Mouse (Mus musculus): ENCODE results near the gene Pln. TPM values are rescaled to one million over a fixed set of nuclear protein-coding genes. Genes with fewer than 3 reads are reported as not detected.
A peak's percentile ranks its signal among the peaks of the same experiment; 100 is the strongest.

Gene Pln
- total RNA-seq (2021), result 1 to 10 TPM; 1.4 to 2.1 TPM
- long read RNA-seq, experiment 1, partial matches to known transcripts, result 0 of 2 reads
- long read RNA-seq, experiment 1, other reads (novel, unspliced or antisense), result 1 of 2 reads
- long read RNA-seq, experiment 2, partial matches to known transcripts, result 0 of 2 reads
- long read RNA-seq, experiment 2, other reads (novel, unspliced or antisense), result 0 of 2 reads

DNA sequence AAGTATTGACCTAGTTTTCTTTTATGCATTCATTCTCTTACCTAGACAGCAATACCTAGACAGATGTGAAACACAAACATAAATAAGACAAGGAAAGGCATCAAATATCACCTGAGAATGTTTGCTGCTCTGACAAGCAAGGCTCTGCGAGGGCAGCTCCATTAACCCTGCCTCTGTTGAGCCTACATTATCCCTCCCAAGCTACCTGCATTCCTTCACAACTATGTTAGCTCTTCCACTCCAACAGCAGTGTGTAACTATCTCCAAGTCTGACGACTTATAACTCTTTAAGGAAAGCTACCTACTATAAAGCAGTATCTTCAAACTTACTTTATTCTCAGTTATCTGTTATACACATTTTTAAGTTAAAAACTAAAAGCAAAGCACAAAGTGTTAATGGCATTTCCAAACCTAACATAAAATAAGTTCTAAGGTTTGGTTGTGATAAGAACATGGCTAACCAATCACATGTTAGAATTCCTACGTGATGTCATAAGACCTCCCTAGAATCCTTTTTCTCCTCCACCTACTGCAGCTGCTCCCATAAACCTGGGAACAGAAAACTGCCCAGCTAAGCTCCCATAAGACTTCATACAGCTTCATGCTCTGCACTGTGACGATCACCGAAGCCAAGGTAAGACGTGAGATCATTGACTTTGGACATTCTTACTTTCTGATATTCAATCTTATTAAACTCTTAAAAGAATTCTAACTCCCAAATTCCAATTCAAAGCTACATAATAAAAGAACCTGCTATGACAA, at the start of gene Pln:
Gene Pln (plus strand): TSS at position 506 of the 762 bp plus-strand sequence.
- no peak for DNase-seq (ENCODE audit: extremely low spot score in 1 of 2, low spot score in 2 of 2)
- Histone ChIP-seq H3K4me3 (no peak within 1 kb of the TSS), H3K27ac (no peak within 1 kb of the TSS)
- TF ChIP-seq CTCF (IDR thresholded peaks at IDR 0.05), result no peak
- intact Hi-C loops (cut with DNase I), result no loop called here

GRCm38 (mm10) chr10:53305867-53306266, 31.6 kb upstream of the Pln start:
- H3K4me3 ChIP-seq, result no peak overlapping the region
- no peak for DNase-seq (ENCODE audit: extremely low spot score in 1 of 2, low spot score in 2 of 2)
- H3K27ac ChIP-seq, result no peak overlapping the region
- TF ChIP-seq CTCF (IDR thresholded peaks at IDR 0.05), result peak; percentile 61
- intact Hi-C loops (cut with DNase I), result loop anchor here (5.0 to 10.0 kb wide), 4 partner anchors 189 to 891 kb away; partner anchors contain the start of genes Nus1 and Slc35f1

GRCm38 (mm10) chr10:53306674-53307073, 30.8 kb upstream of the Pln start:
- DNase-seq (ENCODE audit: extremely low spot score in 1 of 2, low spot score in 2 of 2), result no peak
- Histone ChIP-seq H3K4me3 (no peak overlapping the region), H3K27ac (no peak overlapping the region)
- TF ChIP-seq CTCF (IDR thresholded peaks at IDR 0.05), result no peak
- intact Hi-C loops (cut with DNase I), result loop anchor here (5.0 to 10.0 kb wide), 4 partner anchors 189 to 892 kb away; partner anchors contain the start of genes Nus1 and Slc35f1

DNA sequence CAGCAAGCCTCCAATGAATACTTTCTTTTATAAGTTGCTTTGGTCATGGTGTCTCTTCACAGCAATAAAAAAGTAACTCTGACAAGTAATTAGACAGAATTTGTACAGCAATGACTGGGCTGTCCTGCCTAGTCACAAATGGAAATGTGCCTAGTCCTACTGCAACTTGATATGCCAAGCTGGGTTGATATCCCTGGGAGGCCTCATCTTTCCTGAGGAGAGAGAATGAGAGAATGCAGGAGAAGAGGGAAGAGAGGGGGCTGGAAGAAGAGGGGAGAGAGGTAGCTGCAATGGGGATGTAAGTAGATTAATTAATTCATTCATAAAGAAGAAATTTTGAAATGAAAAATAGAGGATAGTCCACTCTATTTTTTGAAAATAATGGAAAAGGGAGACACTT, 14.1 kb upstream of the Pln start:
- no peak for DNase-seq (ENCODE audit: extremely low spot score in 1 of 2, low spot score in 2 of 2)
- intact Hi-C loops (cut with DNase I), result no loop called here
- TF ChIP-seq CTCF (IDR thresholded peaks at IDR 0.05), result no peak
- Histone ChIP-seq H3K27ac (no peak overlapping the region), H3K4me3 (no peak overlapping the region)

DNA sequence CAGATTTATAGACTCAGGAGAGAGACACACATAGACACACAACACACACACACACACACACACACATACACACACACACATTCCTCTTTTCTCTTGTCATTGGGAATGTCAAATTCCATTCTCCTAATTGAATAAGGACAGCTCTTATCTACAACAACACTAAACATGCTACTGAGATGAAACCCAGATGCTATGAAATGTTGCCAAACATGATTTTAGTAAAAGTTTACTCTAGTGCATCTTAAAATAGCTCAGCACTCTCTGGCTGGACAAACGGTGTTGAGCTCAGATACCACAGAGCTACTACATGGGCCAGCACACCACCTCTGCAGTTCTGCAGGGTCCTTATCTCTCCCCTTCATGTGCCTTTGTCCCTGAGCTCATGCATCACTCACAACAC, 12.8 kb upstream of the Pln start:
- TF ChIP-seq CTCF (IDR thresholded peaks at IDR 0.05), result no peak
- Histone ChIP-seq H3K27ac (no peak overlapping the region), H3K4me3 (no peak overlapping the region)
- no peak for DNase-seq (ENCODE audit: extremely low spot score in 1 of 2, low spot score in 2 of 2)
- intact Hi-C loops (cut with DNase I), result no loop called here

DNA sequence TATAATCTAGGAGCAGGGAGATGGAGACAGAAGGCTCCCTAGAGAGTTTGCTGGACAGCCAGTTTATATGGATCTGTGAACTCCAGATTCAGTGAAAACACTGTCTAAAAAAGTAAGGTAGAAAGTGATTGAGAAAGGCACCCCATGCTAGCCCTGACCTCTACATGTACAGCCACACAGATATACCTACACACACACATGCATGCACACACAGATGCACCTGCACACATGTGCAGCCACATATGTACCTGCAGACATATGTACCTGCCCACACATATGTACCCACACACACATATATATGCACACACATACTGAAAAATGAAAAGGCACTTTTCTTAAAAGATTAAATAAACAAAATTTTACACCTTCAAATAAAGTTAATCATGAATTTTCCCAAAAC, 11.1 kb upstream of the Pln start:
- TF ChIP-seq CTCF (IDR thresholded peaks at IDR 0.05), result no peak
- no peak overlapping the region for H3K27ac ChIP-seq
- no peak for DNase-seq (ENCODE audit: extremely low spot score in 1 of 2, low spot score in 2 of 2)
- no peak overlapping the region for H3K4me3 ChIP-seq
- intact Hi-C loops (cut with DNase I), result no loop called here

DNA sequence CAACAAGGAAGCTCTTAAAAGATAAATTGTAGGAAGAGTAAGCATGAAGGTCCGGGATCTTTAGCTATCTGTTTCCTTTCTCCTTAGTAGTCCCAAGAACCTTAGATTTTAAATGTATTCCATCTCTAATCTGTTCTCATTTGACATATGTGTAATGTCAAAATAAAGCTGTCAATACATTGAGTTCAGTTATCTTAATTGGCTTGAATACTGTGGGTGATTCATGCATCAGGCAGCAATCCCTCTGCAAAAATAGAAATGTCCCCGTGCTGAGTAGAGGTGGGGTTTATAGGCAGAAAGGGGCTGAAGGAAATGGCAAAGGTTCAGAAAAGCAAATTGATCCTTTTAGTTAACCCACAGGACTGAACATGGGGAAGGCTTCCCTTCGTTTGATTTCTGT, 8.2 kb upstream of the Pln start:
- no peak for TF ChIP-seq CTCF (IDR thresholded peaks at IDR 0.05)
- Histone ChIP-seq H3K27ac (no peak overlapping the region), H3K4me3 (no peak overlapping the region)
- intact Hi-C loops (cut with DNase I), result no loop called here
- DNase-seq (ENCODE audit: extremely low spot score in 1 of 2, low spot score in 2 of 2), result no peak

GRCm38 (mm10) chr10:53332752-53333151, 4.7 kb upstream of the Pln start:
- Histone ChIP-seq H3K4me3 (no peak overlapping the region), H3K27ac (no peak overlapping the region)
- intact Hi-C loops (cut with DNase I), result no loop called here
- no peak for TF ChIP-seq CTCF (IDR thresholded peaks at IDR 0.05)
- DNase-seq (ENCODE audit: extremely low spot score in 1 of 2, low spot score in 2 of 2), result no peak

- TF ChIP-seq CTCF (IDR thresholded peaks at IDR 0.05), result no peak
- DNase-seq (ENCODE audit: extremely low spot score in 1 of 2, low spot score in 2 of 2), result no peak
- intact Hi-C loops (cut with DNase I), result no loop called here
- Histone ChIP-seq H3K4me3 (no peak overlapping the region), H3K27ac (no peak overlapping the region)
Observed at GRCm38 (mm10) chr10:53335266-53335665, 2.2 kb upstream of the Pln start.

DNA sequence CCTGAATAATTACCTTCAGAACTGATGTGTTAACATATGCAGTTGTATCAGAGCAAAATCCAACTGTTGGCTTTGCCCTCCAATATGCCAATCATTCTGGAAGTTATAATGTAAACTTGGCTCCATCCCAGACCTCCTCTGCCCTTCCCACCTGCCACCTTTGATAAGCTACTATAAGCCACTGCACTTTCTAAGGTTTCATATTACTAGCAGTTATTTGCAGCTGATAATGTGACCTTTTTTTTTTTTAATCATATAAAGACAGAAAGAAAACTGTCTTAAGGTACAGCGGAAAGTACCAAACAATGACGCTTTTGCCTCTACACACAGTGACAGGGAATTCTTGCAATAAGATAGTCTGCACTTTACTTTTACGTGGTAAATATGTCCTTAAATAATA, 1.5 kb upstream of the Pln start:
- no peak for TF ChIP-seq CTCF (IDR thresholded peaks at IDR 0.05)
- H3K4me3 ChIP-seq, result no peak overlapping the region
- no peak overlapping the region for H3K27ac ChIP-seq
- intact Hi-C loops (cut with DNase I), result no loop called here
- DNase-seq (ENCODE audit: extremely low spot score in 1 of 2, low spot score in 2 of 2), result no peak

- intact Hi-C loops (cut with DNase I), result no loop called here
- no peak for DNase-seq (ENCODE audit: extremely low spot score in 1 of 2, low spot score in 2 of 2)
- no peak overlapping the region for H3K4me3 ChIP-seq
- no peak for TF ChIP-seq CTCF (IDR thresholded peaks at IDR 0.05)
- no peak overlapping the region for H3K27ac ChIP-seq
Observed at GRCm38 (mm10) chr10:53339045-53339444, 1.6 kb downstream of the Pln start.

DNA sequence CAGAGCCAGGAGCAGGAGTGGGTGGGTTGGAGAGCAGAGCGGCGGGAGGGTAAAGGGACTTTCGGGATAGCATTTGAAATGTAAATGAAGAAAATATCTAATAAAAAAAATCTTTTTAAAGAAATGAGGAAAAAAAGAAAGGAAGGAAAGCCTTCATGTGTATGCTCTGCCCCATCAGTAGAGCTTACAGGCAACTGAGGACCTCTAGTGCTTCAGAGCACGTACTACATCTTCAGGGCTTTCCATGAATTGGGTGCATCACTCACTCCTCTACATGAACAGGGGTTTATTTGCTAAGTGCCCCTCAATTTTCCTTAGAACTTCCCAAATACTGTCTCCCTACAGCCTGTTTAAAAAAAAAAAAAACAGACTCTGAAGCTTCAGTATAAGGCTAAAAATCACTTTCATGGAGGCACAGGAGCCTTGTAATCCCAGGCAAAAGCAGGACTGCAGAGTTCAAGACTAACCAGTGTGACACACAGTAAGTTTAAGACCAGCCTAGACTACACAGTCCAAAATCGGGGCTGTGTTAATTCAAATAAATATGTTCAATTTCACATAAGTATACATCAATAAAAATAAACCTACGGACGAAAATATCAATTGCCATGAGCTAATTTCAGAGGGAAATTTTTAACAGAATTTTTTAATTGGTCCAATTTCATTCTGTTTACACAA, 4.0 kb downstream of the Pln start:
- DNase-seq (ENCODE audit: extremely low spot score in 1 of 2, low spot score in 2 of 2), result peak in 1 of 2 experiments; percentile 20
- H3K27ac ChIP-seq, result no peak overlapping the region
- TF ChIP-seq CTCF (IDR thresholded peaks at IDR 0.05), result peak; percentile 79
- H3K4me3 ChIP-seq, result no peak overlapping the region
- intact Hi-C loops (cut with DNase I), result loop anchor here (2.0 to 5.0 kb wide), 2 partner anchors 224 to 807 kb away; no protein-coding TSS in a partner anchor

Data from left cerebral cortex, adult 2 months (tissue).